Mouse (Mus musculus) C2C12 (cell line): ENCODE results near the gene Ift140.

Source experiments
- CEBPB ChIP-seq: IDR thresholded peaks from one replicate; pipeline ENCODE4 v1.6.1; 2011; ENCODE audit warnings: low read depth, mild to moderate bottlenecking, control low read depth, moderate library complexity
- CTCF ChIP-seq: IDR thresholded peaks from one replicate; pipeline ENCODE4 v1.5.1; 2011; ENCODE audit not compliant: control insufficient read depth, insufficient read depth, insufficient read length
- FOSL1 ChIP-seq: IDR thresholded peaks from one replicate; pipeline ENCODE4 v1.8.0; 2011; ENCODE audit warnings: mild to moderate bottlenecking, low read length; ENCODE audit not compliant: poor library complexity, insufficient read depth, severe bottlenecking
- MAX ChIP-seq: IDR thresholded peaks from one replicate; pipeline ENCODE4 v1.6.1; 2011; ENCODE audit warnings: mild to moderate bottlenecking, control low read depth
- MYOD1 ChIP-seq: IDR thresholded peaks from one replicate; pipeline ENCODE4 v1.6.1; 2011; ENCODE audit warnings: low read depth; ENCODE audit not compliant: control insufficient read depth, insufficient read length
- USF1 ChIP-seq: IDR thresholded peaks from one replicate; pipeline ENCODE4 v1.6.1; 2011; ENCODE audit warnings: low read depth, mild to moderate bottlenecking, control low read depth, moderate library complexity

- TF ChIP-seq CTCF (no peak), FOSL1 (no peak), MAX (no peak), USF1 (no peak), MYOD1 (no peak), CEBPB (no peak)
These were observed 96.0 kb downstream of the Ift140 start for GRCm38 (mm10) chr17:25111739-25112422.
